Mouse (Mus musculus) neural tube, embryonic 14.5 days (tissue): ENCODE data around the gene Gm28048. TPM values are rescaled to one million over a fixed set of nuclear protein-coding genes. Genes with fewer than 3 reads are reported as not detected.

Experiments used
- ATAC-seq: fragments of 200-750 bp; cut with Nextera tagmentation; 2 replicates; pipeline ENCODE4 v1.8.0; 2017; ENCODE audit warnings: low read depth, mild to moderate bottlenecking, moderate TSS enrichment, moderate library complexity
- H3K27ac ChIP-seq: fragments of 300-500 bp; sonication (generic); 2 replicates; pipeline ENCODE4 v1.5.1; 2014; ENCODE audit warnings: low read depth, mild to moderate bottlenecking, control low read depth, low read length, moderate library complexity, mixed read lengths
- H3K27me3 ChIP-seq: fragments of 300-500 bp; sonication (generic); 2 replicates; pipeline ENCODE4 v1.6.1; 2014; ENCODE audit warnings: low read length; ENCODE audit not compliant: control insufficient read depth, insufficient read depth
- H3K36me3 ChIP-seq: fragments of 300-500 bp; sonication (generic); 2 replicates; pipeline ENCODE4 v1.6.1; 2014; ENCODE audit warnings: low read length, mixed read lengths; ENCODE audit not compliant: control insufficient read depth, insufficient read depth
- H3K4me1 ChIP-seq: fragments of 300-500 bp; sonication (generic); 2 replicates; pipeline ENCODE4 v1.6.1; 2014; ENCODE audit warnings: low read length; ENCODE audit not compliant: control insufficient read depth, insufficient read depth
- H3K4me2 ChIP-seq: fragments of 300-500 bp; sonication (generic); 2 replicates; pipeline ENCODE4 v1.6.1; 2014; ENCODE audit warnings: mild to moderate bottlenecking, low read depth, low read length, control low read depth
- H3K4me3 ChIP-seq: fragments of 300-500 bp; sonication (generic); 2 replicates; pipeline ENCODE4 v1.5.1; 2014; ENCODE audit warnings: low read depth, low read length, control low read depth, mixed read lengths
- H3K9ac ChIP-seq: fragments of 300-500 bp; sonication (generic); replicated peaks from 2 replicates; pipeline ENCODE4 v1.6.1; 2014; ENCODE audit warnings: low read depth, mild to moderate bottlenecking, control low read depth, low read length, mixed read lengths
- H3K9me3 ChIP-seq: fragments of 300-500 bp; sonication (generic); 2 replicates; pipeline ENCODE4 v1.6.1; 2016; ENCODE audit warnings: low read length; ENCODE audit not compliant: control insufficient read depth
- WGBS: fragments of 180-500 bp; shearing (Covaris S2); extraction: QIAGEN DNeasy Blood & Tissue Kit; methylation state at CpG from one replicate; pipeline ENCODE4 v1.1.7; 2014; 5-methylcytosine and 5-hydroxymethylcytosine counted together
- polyA plus RNA-seq: library from polyadenylated mRNA; unstranded; fragments of >200 nt; fragmentation: Nextera tagmentation; extraction: Ambion mirVana; gene quantifications from 2 replicates; pipeline ENCODE4 v1.2.1, GENCODE M21; 2014

The Gm28048 gene
- polyA plus RNA-seq, 1 experiment from 2014 or later: 1.7 TPM

DNA sequence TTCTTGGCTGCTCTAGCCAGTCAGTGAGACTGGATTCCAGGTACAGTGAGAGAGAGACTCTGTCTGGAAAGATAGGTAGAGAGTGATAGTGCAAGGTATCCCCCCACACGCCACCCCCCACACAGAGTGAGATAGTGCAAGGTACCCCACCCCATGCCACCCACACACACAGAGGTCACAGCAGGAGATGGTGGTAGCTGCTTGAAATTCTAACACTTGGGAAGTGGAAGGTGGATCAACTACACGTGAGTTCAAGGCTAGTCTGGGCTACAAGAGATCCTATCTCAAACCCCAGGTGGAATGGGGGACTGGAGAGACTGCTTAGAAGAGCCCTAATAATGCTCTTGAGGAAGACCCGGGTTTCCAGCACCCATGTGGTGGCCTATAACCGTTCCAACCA lies 849 bp downstream of the Gm28048 start:
- H3K4me1 ChIP-seq: peaks cover 16% of the 10 kb centered on the region
- H3K9me3 ChIP-seq: no peaks in the 10 kb centered on the region
- no peak for ATAC-seq

DNA sequence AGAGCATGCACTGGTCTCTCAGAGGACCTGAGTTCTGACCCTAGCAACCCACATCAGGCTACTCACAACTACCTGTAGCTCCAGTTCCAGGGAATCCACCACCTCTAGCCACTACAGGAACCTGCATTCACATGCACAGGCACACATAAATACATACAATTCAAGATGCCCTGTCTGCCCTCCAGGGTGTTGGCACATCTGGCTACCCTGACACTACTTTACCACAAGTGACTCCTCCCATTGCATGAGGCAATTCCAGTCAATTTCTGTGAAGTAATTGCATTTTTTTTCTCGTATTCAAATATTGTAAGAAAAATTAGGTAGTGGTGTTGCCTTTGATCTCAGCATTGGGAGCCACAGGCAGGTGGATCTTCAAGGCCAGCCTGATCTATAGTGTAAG lies 2.7 kb downstream of the Gm28048 start:
- 82% methylated on average over 1 of the region's 1 CpGs for WGBS
- ATAC-seq: no peak
- H3K4me2 ChIP-seq: no peak overlapping the region
- H3K36me3 ChIP-seq: peaks cover 6% of the 10 kb centered on the region; the same call in 1 of the 2 replicates
- peaks cover 24% of the 10 kb centered on the region for H3K4me1 ChIP-seq
- H3K9ac ChIP-seq: no peak overlapping the region
- no peak overlapping the region for H3K4me3 ChIP-seq
- no peaks in the 10 kb centered on the region for H3K9me3 ChIP-seq
- no peaks in the 10 kb centered on the region for H3K27me3 ChIP-seq
- no peak overlapping the region for H3K27ac ChIP-seq

More for the DNA sequence above, 849 bp downstream of the Gm28048 start:
- WGBS: 48% methylated on average over 4 of the region's 4 CpGs
- H3K27me3 ChIP-seq: no peaks in the 10 kb centered on the region
- H3K9ac ChIP-seq: no peak overlapping the region
- peak overlapping the region; percentile 71 for H3K4me2 ChIP-seq
- no peak overlapping the region for H3K27ac ChIP-seq
- peaks cover 6% of the 10 kb centered on the region; the same call in 1 of the 2 replicates for H3K36me3 ChIP-seq
- peak overlapping the region; percentile 64 for H3K4me3 ChIP-seq

DNA sequence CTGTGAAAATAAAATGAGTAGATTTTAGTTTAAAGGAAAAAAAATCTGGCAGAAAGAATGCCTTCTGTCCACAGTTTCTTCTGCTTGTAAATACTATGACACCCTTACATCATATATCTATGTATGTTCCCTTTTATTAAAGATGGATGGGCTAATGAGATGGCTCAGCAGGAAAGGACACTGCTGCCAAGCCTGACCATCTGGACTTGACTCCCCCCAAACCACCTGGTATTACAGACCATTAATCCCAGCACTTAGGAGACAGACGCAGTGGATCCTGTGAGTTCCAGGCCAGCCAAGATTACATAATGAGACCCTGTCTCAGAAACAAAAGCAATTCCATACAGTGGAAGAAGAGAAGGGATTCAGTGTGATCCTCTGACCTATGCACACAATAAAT lies 3.2 kb downstream of the Gm28048 start:
- peaks cover 24% of the 10 kb centered on the region for H3K4me1 ChIP-seq
- 28% methylated on average over 1 of the region's 1 CpGs for WGBS

DNA sequence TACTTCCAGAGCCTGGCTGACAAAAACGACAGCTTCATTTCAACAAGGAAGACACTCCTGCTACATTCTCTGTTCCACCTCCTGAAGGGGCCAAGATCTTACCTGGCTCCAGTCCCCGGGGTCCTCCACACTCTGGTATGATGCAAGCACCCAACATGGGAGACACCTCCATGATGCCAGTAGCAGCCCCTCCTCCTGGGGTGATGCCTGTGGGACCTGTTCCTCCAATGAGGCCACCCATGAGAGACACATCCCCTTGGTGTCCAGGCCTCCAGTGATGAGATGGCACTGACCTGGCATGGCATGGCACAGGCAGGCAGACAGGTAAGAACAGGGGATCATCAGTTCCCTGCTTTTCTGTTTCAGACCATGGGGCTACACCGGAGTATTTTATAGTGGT lies 3.7 kb downstream of the Gm28048 start:
- Histone ChIP-seq H3K27me3 (no peaks in the 10 kb centered on the region), H3K4me1 (peaks cover 24% of the 10 kb centered on the region), H3K36me3 (peaks cover 6% of the 10 kb centered on the region; the same call in 1 of the 2 replicates), H3K4me3 (no peak overlapping the region), H3K4me2 (no peak overlapping the region), H3K9ac (no peak overlapping the region), H3K27ac (no peak overlapping the region), H3K9me3 (no peaks in the 10 kb centered on the region)
- no peak for ATAC-seq
- 97% methylated on average over 3 of the region's 3 CpGs for WGBS

More for the DNA sequence above, 3.2 kb downstream of the Gm28048 start:
- Histone ChIP-seq H3K4me3 (no peak overlapping the region), H3K4me2 (no peak overlapping the region), H3K9ac (no peak overlapping the region), H3K27me3 (no peaks in the 10 kb centered on the region), H3K36me3 (peaks cover 6% of the 10 kb centered on the region; the same call in 1 of the 2 replicates), H3K27ac (no peak overlapping the region), H3K9me3 (no peaks in the 10 kb centered on the region)
- no peak for ATAC-seq

DNA sequence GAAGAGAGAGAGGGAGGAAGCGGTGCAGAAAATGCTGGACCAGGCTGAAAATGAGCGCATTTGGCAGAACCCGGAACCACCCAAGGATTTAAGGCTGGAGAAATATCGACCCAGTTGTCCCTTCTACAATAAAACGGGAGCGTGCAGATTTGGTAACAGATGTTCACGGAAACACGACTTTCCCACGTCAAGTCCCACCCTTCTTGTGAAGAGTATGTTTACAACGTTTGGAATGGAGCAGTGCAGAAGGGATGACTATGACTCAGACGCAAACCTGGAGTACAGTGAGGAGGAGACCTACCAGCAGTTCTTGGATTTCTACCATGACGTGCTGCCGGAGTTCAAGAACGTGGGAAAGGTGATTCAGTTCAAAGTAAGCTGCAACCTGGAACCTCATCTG lies 8.3 kb downstream of the Gm28048 start:
- 53% methylated on average over 14 of the region's 14 CpGs for WGBS
- no peak for ATAC-seq
- peaks cover 17% of the 10 kb centered on the region; the same call in 1 of the 2 replicates for H3K4me1 ChIP-seq
- H3K9me3 ChIP-seq: peaks cover 9% of the 10 kb centered on the region; the same call in 1 of the 2 replicates
- H3K4me3 ChIP-seq: peak overlapping the region; percentile 46
- H3K27me3 ChIP-seq: no peaks in the 10 kb centered on the region
- H3K9ac ChIP-seq: peak overlapping the region; percentile 46; the same call in 1 of the 2 replicates
- peak overlapping the region; percentile 63 for H3K4me2 ChIP-seq
- H3K27ac ChIP-seq: peak overlapping the region; percentile 53
- H3K36me3 ChIP-seq: peaks cover 6% of the 10 kb centered on the region; the same call in 1 of the 2 replicates

DNA sequence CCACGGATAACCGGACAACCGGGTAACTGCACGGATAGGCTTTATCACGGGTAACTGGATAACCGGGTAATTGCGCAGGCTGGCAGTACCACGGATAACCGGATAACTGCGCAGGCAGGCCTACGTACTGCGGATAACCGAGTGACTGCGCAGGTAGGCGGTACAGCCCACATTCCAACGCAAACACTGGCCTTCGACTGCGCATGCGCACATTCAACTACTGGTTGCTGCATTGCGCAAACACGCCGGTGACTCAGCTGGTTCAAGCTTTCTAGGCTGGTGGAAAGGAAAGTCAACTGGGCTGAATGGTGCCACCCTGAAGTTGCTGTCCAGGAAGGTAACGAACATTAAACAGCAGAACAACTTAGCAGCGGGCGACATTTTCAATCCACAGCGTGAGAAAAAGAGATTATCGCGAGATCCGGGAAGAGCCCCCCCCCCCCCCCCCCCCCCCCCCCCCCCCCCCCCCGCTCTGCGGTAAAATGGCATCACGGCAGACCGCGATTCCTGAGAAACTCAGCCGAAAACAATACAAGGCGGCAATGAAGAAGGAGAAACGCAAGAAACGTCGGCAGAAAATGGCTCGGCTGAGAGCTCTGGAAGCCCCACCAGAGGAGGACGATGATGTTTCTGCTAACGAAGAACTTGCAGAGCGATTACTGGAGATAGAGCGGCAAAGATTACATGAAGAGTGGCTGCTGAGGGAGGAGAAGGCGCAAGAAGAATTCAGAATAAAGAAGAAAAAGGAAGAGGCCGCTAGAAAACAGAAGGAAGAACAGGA lies 9.0 kb downstream of the Gm28048 start:
- Histone ChIP-seq H3K36me3 (0 out of 2 replicates have a peak, but pooled peaks cover 1% of the 10 kb centered on the region), H3K4me3 (peak overlapping the region; percentile 56), H3K27ac (peak overlapping the region; percentile 72), H3K4me2 (peak overlapping the region; percentile 63), H3K27me3 (no peaks in the 10 kb centered on the region), H3K9ac (peak overlapping the region; percentile 61), H3K4me1 (peaks cover 16% of the 10 kb centered on the region; the same call in 1 of the 2 replicates), H3K9me3 (peaks cover 9% of the 10 kb centered on the region; the same call in 1 of the 2 replicates)
- WGBS: 43% methylated on average over 44 of the region's 46 CpGs
- ATAC-seq: peak; percentile 73

DNA sequence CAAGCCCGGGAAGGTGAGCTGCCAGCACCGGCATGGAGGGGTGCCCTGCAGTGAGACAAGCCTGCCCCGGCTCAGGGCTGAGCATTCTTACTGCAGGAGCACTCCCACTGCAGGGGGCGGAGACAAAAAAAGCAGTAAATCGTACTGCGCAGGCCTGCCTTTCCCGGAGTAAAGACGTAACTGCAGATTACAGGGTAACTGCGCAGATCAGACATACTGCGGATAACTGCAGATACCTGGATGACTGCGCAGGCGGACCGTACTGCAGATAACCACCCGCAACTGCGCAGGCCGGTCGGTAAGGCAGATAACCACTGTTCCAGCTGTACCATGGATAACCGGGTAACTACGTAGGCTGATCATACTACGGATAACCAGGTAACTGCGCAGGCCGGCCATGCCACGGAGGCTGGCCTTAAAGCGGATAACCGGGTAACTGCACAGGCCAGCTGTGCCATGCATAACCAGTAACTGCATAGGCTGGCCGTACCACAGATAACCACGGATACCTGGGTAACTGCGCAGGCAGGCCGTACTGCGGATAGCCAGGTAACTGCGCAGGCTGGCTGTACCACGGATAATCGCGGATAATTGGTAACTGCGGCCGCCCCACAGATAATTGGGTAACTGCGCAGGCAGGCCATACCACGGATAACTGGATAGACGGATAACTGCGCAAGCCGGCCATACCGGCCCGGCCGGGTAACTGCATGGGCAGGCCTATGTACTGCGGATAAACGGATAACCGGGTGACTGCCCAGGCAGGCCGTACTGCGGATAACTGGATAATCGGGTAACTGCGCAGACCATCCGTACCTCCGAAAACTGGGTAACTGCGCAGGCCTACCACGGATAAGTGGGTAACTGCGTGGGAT lies 9.8 kb downstream of the Gm28048 start, which contains the start of gene Zrsr1:
Gene Zrsr1, plus strand, starts transcription at position 171 of the 875 bp plus-strand sequence.
- 52% methylated on average over 56 of the region's 56 CpGs for WGBS
- peak; percentile 89 for ATAC-seq
- peak within 1 kb of the TSS; percentile 61 for H3K9ac ChIP-seq

DNA sequence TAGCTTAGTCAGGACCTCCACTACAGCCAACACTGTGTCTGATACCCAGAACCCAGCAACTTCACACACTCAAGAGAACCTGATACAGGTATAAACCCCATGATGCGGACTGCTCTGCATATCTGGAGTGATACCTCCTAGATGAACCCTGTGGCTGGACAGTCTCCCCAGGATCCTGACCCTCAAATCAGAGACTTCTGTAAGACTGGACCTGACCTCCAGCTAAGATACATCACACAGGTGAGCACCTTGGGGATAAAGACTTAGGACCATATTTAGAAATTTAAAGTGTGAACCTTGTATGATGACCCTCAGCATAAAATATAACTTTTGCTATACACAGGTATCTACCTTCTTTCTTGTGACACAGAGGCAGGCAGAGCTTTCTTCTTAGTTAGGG lies 11.3 kb downstream of the Gm28048 start:
- WGBS: 97% methylated on average over 1 of the region's 1 CpGs
- peaks cover 11% of the 10 kb centered on the region; the same call in 1 of the 2 replicates for H3K9me3 ChIP-seq
- ATAC-seq: no peak

More for the DNA sequence above, 9.8 kb downstream of the Gm28048 start, which contains the start of gene Zrsr1:
- H3K4me1 ChIP-seq: peaks cover 13% of the 10 kb centered on the region; the same call in 1 of the 2 replicates
- peak within 1 kb of the TSS; percentile 72 for H3K27ac ChIP-seq
- no peaks in the 10 kb centered on the region for H3K36me3 ChIP-seq
- H3K4me2 ChIP-seq: peak within 1 kb of the TSS; percentile 55
- peaks cover 9% of the 10 kb centered on the region; the same call in 1 of the 2 replicates for H3K9me3 ChIP-seq
- no peaks in the 10 kb centered on the region for H3K27me3 ChIP-seq
- peak within 1 kb of the TSS; percentile 56 for H3K4me3 ChIP-seq

More for the DNA sequence above, 11.3 kb downstream of the Gm28048 start:
- Histone ChIP-seq H3K4me3 (no peak overlapping the region), H3K9ac (no peak overlapping the region), H3K4me2 (no peak overlapping the region), H3K4me1 (peaks cover 3% of the 10 kb centered on the region; the same call in 1 of the 2 replicates), H3K27me3 (no peaks in the 10 kb centered on the region), H3K36me3 (no peaks in the 10 kb centered on the region), H3K27ac (no peak overlapping the region)
